Mouse (Mus musculus) heart, postnatal 0 days (tissue): ENCODE results near the gene Ret.

ENCODE experiments used
- CTCF ChIP-seq: IDR thresholded peaks from 2 replicates; pipeline ENCODE4 v1.5.1; 2016; ENCODE audit warnings: antibody characterized with exemption, control low read depth, low read depth
- EP300 ChIP-seq: IDR thresholded peaks from 2 replicates; pipeline ENCODE4 v1.6.1; 2016; ENCODE audit warnings: antibody characterized with exemption, low read depth

DNA sequence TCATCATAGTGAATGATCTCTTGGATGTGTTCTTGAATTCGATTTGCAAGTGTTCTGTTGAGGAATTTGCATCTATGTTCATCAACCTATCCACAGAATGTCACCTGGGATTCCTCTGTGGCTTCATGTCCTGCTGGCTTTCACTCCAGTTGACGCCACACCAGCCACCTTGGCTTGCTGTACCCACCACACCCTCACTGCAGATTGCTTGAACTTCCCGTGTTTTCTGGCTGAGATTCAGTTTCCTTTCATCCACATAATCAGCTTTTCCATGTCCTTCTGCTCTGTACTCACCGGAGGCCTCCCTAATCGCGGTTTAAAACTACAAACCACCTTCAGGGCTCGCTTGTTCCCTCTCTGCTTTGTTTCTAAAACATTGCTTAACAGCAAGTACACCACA lies 46.6 kb upstream of the Ret start:
- TF ChIP-seq CTCF (no peak), EP300 (no peak)
